Mouse (Mus musculus): ENCODE results near the gene Pafah1b3.

The Pafah1b3 gene

GRCm38 (mm10) chr7:25305956-25306613 is 8.3 kb upstream of the Pafah1b3 start, which contains the start of gene Tmem145:
TSS of gene Tmem145 (plus strand) at chr7:25306106.
- DNase-seq (ENCODE audit: low spot score in 2 of 2): no peak

- DNase-seq (ENCODE audit: low spot score in 2 of 2): no peak
Observed at GRCm38 (mm10) chr7:25305481-25305880, 7.7 kb upstream of the Pafah1b3 start.

GRCm38 (mm10) chr7:25303685-25304006 is 5.9 kb upstream of the Pafah1b3 start:
- DNase-seq (ENCODE audit: low spot score in 2 of 2): no peak

- DNase-seq (ENCODE audit: low spot score in 2 of 2): no peak
Observed at GRCm38 (mm10) chr7:25303003-25303684, 5.4 kb upstream of the Pafah1b3 start.

GRCm38 (mm10) chr7:25301063-25301462 is 3.3 kb upstream of the Pafah1b3 start, which contains the start of gene Prr19:
TSS of gene Prr19 (plus strand) at chr7:25301411.
- DNase-seq (ENCODE audit: low spot score in 2 of 2): no peak

GRCm38 (mm10) chr7:25296945-25297453 is 787 bp downstream of the Pafah1b3 start:
- DNase-seq (ENCODE audit: low spot score in 2 of 2): no peak

GRCm38 (mm10) chr7:25294960-25295722 is 2.6 kb downstream of the Pafah1b3 start:
- DNase-seq (ENCODE audit: low spot score in 2 of 2): no peak

- no peak for DNase-seq (ENCODE audit: low spot score in 2 of 2)
Observed at GRCm38 (mm10) chr7:25294495-25294894, 3.3 kb downstream of the Pafah1b3 start.

GRCm38 (mm10) chr7:25293191-25293739 is 4.5 kb downstream of the Pafah1b3 start:
- DNase-seq (ENCODE audit: low spot score in 2 of 2): no peak

GRCm38 (mm10) chr7:25292107-25292506 is 5.7 kb downstream of the Pafah1b3 start:
- no peak for DNase-seq (ENCODE audit: low spot score in 2 of 2)

- DNase-seq (ENCODE audit: low spot score in 2 of 2): no peak
Observed at GRCm38 (mm10) chr7:25290911-25291310, 6.9 kb downstream of the Pafah1b3 start.

GRCm38 (mm10) chr7:25290463-25290862 is 7.3 kb downstream of the Pafah1b3 start:
- no peak for DNase-seq (ENCODE audit: low spot score in 2 of 2)

GRCm38 (mm10) chr7:25289925-25290324 is 7.9 kb downstream of the Pafah1b3 start:
- no peak for DNase-seq (ENCODE audit: low spot score in 2 of 2)

- no peak for DNase-seq (ENCODE audit: low spot score in 2 of 2)
Observed at GRCm38 (mm10) chr7:25288721-25289120, 9.1 kb downstream of the Pafah1b3 start.

GRCm38 (mm10) chr7:25288011-25288410 is 9.8 kb downstream of the Pafah1b3 start:
- DNase-seq (ENCODE audit: low spot score in 2 of 2): no peak

- DNase-seq (ENCODE audit: low spot score in 2 of 2): no peak
Observed at GRCm38 (mm10) chr7:25286989-25287388, 10.8 kb downstream of the Pafah1b3 start.

- no peak for DNase-seq (ENCODE audit: low spot score in 2 of 2)
Observed at GRCm38 (mm10) chr7:25285511-25286238, 12.1 kb downstream of the Pafah1b3 start.

GRCm38 (mm10) chr7:25284766-25285165 is 13.0 kb downstream of the Pafah1b3 start:
- no peak for DNase-seq (ENCODE audit: low spot score in 2 of 2)

GRCm38 (mm10) chr7:25284171-25284570 is 13.6 kb downstream of the Pafah1b3 start:
- no peak for DNase-seq (ENCODE audit: low spot score in 2 of 2)

- no peak for DNase-seq (ENCODE audit: low spot score in 2 of 2)
Observed at GRCm38 (mm10) chr7:25283637-25284036, 14.1 kb downstream of the Pafah1b3 start.

- DNase-seq (ENCODE audit: low spot score in 2 of 2): no peak
Observed at GRCm38 (mm10) chr7:25282731-25283211, 15.0 kb downstream of the Pafah1b3 start.

Measured in frontal cortex, postnatal 14 days (tissue).